Mouse (Mus musculus): ENCODE measurements at regions not wholly inside any gene's neighbourhood (a gene's known extent, or its start where the extent isn't known, plus 50 kb on each side); places are given as distances from the start of the nearest gene placed in this dataset.

DNA sequence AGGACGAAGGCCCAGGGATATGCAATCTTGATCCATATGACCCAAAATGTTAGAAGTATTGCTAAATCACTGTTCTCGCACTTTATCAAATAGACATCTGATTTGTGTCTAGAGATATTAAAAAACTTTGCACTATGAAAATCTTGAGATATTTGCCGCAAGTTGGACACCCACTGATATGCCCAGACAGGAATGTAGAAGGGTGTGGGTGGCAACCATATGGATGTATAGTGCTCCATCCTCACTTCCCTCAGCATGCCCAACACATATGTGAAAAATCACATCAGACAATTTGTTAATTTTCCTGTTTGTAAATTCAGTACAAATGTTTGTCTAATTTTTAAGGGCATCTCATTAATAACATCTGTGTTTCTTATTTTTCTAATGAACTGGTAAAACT lies 874.1 kb upstream of the Sel1l start:
- H3K4me3 ChIP-seq, result no peak overlapping the region
- H3K27me3 ChIP-seq, result no peaks in the 10 kb centered on the region
- no peak overlapping the region for H3K9ac ChIP-seq
- no peaks in the 10 kb centered on the region for H3K9me3 ChIP-seq
- no peaks in the 10 kb centered on the region for H3K36me3 ChIP-seq
- no peak overlapping the region for H3K4me2 ChIP-seq
- WGBS, result 78% methylated on average over 3 of the region's 3 CpGs
- H3K27ac ChIP-seq, result no peak overlapping the region
- no peak for ATAC-seq (ENCODE audit: borderline replicate concordance, extremely low read depth, low FRiP score, low TSS enrichment)
- no peaks in the 10 kb centered on the region for H3K4me1 ChIP-seq

DNA sequence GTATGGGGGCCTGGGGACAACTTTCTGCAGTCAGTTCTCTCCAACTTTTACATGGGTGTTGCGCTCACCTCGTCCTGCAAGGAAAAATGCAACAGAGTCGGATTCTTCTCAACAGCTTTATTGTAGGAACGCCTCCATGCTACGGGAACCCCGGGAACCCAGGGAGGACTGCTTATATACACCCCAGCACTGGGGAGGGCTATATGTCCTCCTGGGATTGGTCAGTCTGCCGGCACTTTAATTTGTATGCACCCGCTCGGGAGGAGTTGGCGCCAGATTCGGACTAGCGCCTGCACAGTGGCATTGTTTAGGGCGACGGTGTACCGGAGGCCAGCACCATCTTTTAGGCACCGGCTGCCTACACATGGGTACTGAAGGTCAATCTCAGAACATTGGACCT lies 864.5 kb upstream of the Sel1l start:
- Histone ChIP-seq H3K9ac (no peak overlapping the region), H3K36me3 (no peaks in the 10 kb centered on the region), H3K9me3 (no peaks in the 10 kb centered on the region), H3K27me3 (no peaks in the 10 kb centered on the region), H3K27ac (no peak overlapping the region), H3K4me2 (no peak overlapping the region), H3K4me3 (no peak overlapping the region), H3K4me1 (no peaks in the 10 kb centered on the region)
- 94% methylated on average over 16 of the region's 16 CpGs for WGBS
- ATAC-seq (ENCODE audit: borderline replicate concordance, extremely low read depth, low FRiP score, low TSS enrichment), result no peak

DNA sequence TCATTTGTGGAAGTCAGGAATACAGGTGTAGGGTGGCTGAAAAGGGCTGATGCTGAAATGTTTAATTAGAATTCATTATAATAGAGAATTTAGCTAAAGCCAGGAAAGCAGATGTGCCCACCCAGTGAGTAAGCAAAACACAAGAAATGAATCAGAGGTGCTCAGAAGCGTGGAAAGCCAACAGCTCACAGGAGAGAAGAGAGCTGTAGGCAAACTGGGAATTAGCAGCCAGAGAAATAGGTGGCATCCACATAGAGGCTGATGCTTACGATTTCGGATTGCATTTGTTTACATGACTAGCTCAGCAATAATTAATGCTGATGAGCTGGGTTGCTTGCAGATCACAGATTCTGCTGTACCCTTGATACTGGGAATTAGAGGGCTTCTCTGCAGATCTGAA lies 859.5 kb upstream of the Sel1l start:
- Histone ChIP-seq H3K4me1 (no peaks in the 10 kb centered on the region), H3K9ac (no peak overlapping the region), H3K9me3 (no peaks in the 10 kb centered on the region), H3K4me2 (no peak overlapping the region), H3K27me3 (no peaks in the 10 kb centered on the region), H3K36me3 (no peaks in the 10 kb centered on the region), H3K4me3 (no peak overlapping the region), H3K27ac (no peak overlapping the region)
- WGBS, result 51% methylated on average over 3 of the region's 3 CpGs
- no peak for ATAC-seq (ENCODE audit: borderline replicate concordance, extremely low read depth, low FRiP score, low TSS enrichment)

DNA sequence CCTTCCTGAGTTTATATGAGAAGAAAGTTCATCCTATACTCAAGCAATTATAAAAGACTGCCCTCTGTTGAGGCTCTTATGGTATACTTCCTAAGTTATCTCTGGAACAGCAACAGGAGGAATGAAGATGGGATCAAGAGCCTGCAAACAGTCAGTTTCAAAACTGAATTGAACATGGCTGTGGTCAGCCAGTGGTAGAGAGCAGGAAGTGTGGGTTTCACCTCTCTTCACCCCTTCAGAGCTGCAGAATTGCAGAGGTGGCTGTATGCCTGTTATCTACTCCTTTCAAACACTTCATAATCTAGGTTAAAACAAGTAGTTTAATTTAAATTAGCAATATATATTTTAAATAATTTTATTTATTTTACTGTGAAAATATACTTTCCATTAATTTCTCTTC lies 854.8 kb upstream of the Sel1l start:
- H3K4me2 ChIP-seq, result no peak overlapping the region
- no peaks in the 10 kb centered on the region for H3K4me1 ChIP-seq
- no peak overlapping the region for H3K9ac ChIP-seq
- no peak overlapping the region for H3K4me3 ChIP-seq
- no peaks in the 10 kb centered on the region for H3K9me3 ChIP-seq
- ATAC-seq (ENCODE audit: borderline replicate concordance, extremely low read depth, low FRiP score, low TSS enrichment), result no peak
- H3K27me3 ChIP-seq, result no peaks in the 10 kb centered on the region
- no peak overlapping the region for H3K27ac ChIP-seq
- H3K36me3 ChIP-seq, result no peaks in the 10 kb centered on the region

DNA sequence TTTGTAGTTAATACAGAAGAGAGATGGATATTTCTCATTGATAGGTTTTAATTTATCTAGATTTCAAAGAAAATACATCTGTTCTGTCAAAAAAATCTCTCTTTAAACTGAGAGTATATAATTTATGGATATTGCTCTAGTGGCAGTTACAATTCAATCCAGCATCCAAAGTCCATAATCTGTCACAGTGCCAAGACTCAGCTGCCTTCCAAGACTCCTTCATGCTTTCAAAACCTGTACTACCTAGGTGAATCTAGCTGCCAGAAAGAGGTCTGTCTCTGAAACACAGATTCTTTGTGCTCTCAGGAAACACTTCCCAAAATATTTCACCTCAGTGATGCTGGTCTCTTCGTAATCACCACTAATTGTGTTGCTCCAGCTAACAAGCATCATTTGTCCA lies 844.0 kb upstream of the Sel1l start:
- no peak overlapping the region for H3K27ac ChIP-seq
- H3K4me3 ChIP-seq, result no peak overlapping the region
- no peaks in the 10 kb centered on the region for H3K9me3 ChIP-seq
- H3K27me3 ChIP-seq, result no peaks in the 10 kb centered on the region
- H3K4me1 ChIP-seq, result no peaks in the 10 kb centered on the region
- no peak overlapping the region for H3K9ac ChIP-seq
- no peaks in the 10 kb centered on the region for H3K36me3 ChIP-seq
- ATAC-seq (ENCODE audit: borderline replicate concordance, extremely low read depth, low FRiP score, low TSS enrichment), result no peak
- no peak overlapping the region for H3K4me2 ChIP-seq
- WGBS, result 55% methylated on average over 1 of the region's 1 CpGs

DNA sequence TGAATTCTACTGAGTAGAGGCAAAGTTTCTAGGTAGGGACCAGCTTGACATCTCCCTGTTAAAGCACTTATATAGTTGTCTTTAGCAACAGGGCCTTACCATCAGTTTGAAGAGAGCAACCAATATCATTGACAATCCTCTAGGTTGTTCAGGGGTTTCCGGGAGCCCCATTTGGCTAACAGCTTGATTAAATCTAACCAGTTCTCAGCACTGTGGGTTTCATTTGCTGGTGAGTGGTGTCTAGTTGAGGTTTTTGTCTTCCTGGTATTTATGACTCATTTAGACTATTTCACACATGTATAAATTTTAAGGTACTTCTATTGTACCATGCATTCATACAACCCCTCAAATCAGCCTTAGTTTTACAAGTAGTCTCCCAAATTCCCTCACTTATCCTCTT lies 823.4 kb upstream of the Sel1l start:
- no peak overlapping the region for H3K4me3 ChIP-seq
- no peak overlapping the region for H3K27ac ChIP-seq
- H3K4me1 ChIP-seq, result no peaks in the 10 kb centered on the region
- ATAC-seq (ENCODE audit: borderline replicate concordance, extremely low read depth, low FRiP score, low TSS enrichment), result no peak
- H3K9me3 ChIP-seq, result no peaks in the 10 kb centered on the region
- WGBS, result 71% methylated on average over 1 of the region's 1 CpGs
- H3K9ac ChIP-seq, result no peak overlapping the region
- H3K27me3 ChIP-seq, result no peaks in the 10 kb centered on the region
- no peaks in the 10 kb centered on the region for H3K36me3 ChIP-seq
- no peak overlapping the region for H3K4me2 ChIP-seq

DNA sequence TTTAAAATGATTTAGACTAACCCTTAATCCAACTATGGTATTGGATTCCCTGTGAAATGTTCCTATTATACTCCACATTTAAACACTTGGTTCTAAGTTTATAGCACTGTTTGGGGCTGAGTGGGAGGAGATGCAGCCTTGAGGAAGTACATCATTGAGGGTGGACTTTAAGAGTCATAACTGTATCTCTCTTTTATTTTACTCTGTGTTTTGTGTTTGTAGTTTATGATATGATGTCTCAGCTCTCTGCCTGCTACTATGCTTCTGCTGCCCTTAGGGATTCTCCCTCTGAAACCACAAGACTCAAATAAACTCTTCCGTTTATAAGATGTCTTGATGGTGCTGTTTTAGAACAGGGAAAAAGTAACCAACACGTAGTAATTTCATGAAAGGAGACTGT lies 797.7 kb upstream of the Sel1l start:
- Histone ChIP-seq H3K9ac (no peak overlapping the region), H3K4me2 (no peak overlapping the region), H3K4me3 (no peak overlapping the region), H3K9me3 (no peaks in the 10 kb centered on the region), H3K27ac (no peak overlapping the region), H3K4me1 (no peaks in the 10 kb centered on the region), H3K36me3 (no peaks in the 10 kb centered on the region), H3K27me3 (no peaks in the 10 kb centered on the region)
- ATAC-seq (ENCODE audit: borderline replicate concordance, extremely low read depth, low FRiP score, low TSS enrichment), result no peak
- WGBS, result 72% methylated on average over 2 of the region's 2 CpGs

DNA sequence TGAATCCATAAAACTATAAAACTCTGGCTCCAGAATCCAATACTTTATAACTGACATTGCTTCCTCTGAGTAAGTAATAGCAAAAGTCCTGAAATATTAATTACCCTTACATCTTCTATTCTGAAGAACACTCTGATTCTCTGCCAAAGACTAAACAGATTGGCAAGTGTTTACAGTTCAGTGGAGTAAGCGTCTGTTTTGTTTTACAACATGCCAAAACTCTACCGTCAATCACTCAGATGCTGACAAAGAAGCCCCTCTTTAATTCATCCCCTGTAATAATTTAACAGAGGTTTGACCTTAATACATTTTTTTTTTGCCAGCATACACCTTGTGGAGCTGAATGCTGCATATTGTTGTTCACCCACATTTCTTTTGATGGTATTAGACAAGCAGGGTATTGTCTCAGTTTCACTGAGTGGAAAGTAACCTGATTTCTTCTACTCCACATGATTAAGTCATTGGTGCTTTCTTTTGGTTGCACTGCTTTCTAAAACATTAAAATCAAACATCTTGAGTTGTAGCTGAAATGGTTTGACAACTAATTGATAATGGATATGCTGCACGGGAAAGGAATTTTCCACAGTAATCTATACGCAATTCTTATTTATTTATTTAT lies 796.2 kb upstream of the Sel1l start:
- no peak overlapping the region for H3K27ac ChIP-seq
- WGBS, result 57% methylated on average over 4 of the region's 4 CpGs
- no peaks in the 10 kb centered on the region for H3K4me1 ChIP-seq
- H3K27me3 ChIP-seq, result no peaks in the 10 kb centered on the region
- H3K4me3 ChIP-seq, result no peak overlapping the region
- H3K36me3 ChIP-seq, result no peaks in the 10 kb centered on the region
- no peaks in the 10 kb centered on the region for H3K9me3 ChIP-seq
- no peak overlapping the region for H3K4me2 ChIP-seq
- H3K9ac ChIP-seq, result no peak overlapping the region
- ATAC-seq (ENCODE audit: borderline replicate concordance, extremely low read depth, low FRiP score, low TSS enrichment), result no peak

DNA sequence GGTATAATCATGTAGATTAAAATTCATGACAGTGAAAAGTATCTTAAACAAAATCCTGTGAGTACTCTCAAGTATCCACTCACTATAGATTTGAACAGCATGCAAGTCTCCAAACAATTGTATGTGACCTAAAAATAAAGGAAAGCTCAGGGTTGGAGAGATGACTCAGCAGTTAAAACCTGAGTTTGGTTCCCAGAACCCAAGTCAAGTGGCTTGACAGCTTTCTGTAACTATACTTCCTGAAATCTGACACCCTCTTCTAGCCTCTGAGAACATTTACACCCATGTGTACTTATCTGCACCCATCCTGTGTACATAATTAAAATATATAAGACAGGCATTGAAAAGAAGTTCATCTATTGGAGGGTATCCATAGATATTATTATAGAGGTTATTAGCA lies 770.2 kb upstream of the Sel1l start:
- Histone ChIP-seq H3K27ac (no peak overlapping the region), H3K27me3 (no peaks in the 10 kb centered on the region), H3K36me3 (no peaks in the 10 kb centered on the region), H3K4me3 (no peak overlapping the region), H3K4me1 (no peaks in the 10 kb centered on the region), H3K4me2 (no peak overlapping the region), H3K9ac (no peak overlapping the region), H3K9me3 (no peaks in the 10 kb centered on the region)
- ATAC-seq (ENCODE audit: borderline replicate concordance, extremely low read depth, low FRiP score, low TSS enrichment), result 0 out of 2 replicates have a peak, but pooled peaks have one; percentile 31

DNA sequence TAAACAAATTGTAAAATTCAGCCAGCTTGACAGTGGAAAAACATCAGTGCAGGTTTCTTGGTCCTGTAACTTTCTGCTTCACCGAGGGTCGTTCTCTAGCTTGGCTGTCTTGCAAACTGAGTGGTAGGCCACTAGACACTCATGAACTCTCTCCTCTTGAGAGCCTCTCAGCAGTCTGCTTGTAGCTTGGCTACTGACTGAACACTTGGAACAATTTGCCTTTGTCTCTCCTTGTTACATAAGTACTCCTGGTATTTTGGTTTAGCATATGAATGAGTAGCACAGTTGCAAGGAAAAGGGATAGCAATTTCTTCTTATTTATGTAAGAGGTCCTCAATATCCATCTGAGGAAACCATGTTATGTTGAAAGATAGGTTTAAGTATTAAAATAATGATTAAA lies 769.6 kb upstream of the Sel1l start:
- Histone ChIP-seq H3K9ac (no peak overlapping the region), H3K27ac (peak overlapping the region; percentile 14; the same call in 1 of the 2 replicates), H3K27me3 (no peaks in the 10 kb centered on the region), H3K36me3 (no peaks in the 10 kb centered on the region), H3K4me3 (no peak overlapping the region), H3K9me3 (no peaks in the 10 kb centered on the region), H3K4me2 (no peak overlapping the region), H3K4me1 (no peaks in the 10 kb centered on the region)
- WGBS, result 18% methylated on average over 2 of the region's 2 CpGs
- peak; percentile 62; the same call in 1 of the 2 replicates for ATAC-seq (ENCODE audit: borderline replicate concordance, extremely low read depth, low FRiP score, low TSS enrichment)

DNA sequence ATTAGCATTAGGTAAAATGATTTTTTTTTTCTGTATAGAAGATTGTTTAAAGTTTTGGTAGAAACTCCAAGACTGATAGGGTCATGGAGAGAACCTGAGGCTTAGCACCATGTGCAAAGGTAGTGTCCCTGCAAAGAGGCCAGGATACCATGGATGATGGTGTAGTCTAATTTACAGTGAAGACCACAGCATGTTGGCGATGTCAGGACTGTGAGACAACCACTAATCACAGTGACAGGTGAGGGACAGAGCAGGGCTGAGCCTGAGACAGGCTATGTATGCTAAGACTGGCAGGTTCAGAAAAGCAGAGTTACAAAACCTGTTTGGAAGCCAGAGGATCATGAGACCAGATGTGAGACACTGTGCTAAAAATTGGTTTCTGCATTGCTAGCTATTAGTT lies 752.7 kb upstream of the Sel1l start:
- WGBS, result 69% methylated on average over 1 of the region's 1 CpGs
- no peak overlapping the region for H3K27ac ChIP-seq
- H3K36me3 ChIP-seq, result no peaks in the 10 kb centered on the region
- H3K9me3 ChIP-seq, result no peaks in the 10 kb centered on the region
- ATAC-seq (ENCODE audit: borderline replicate concordance, extremely low read depth, low FRiP score, low TSS enrichment), result no peak
- H3K4me2 ChIP-seq, result no peak overlapping the region
- H3K9ac ChIP-seq, result no peak overlapping the region
- no peaks in the 10 kb centered on the region for H3K4me1 ChIP-seq
- H3K27me3 ChIP-seq, result no peaks in the 10 kb centered on the region
- no peak overlapping the region for H3K4me3 ChIP-seq

DNA sequence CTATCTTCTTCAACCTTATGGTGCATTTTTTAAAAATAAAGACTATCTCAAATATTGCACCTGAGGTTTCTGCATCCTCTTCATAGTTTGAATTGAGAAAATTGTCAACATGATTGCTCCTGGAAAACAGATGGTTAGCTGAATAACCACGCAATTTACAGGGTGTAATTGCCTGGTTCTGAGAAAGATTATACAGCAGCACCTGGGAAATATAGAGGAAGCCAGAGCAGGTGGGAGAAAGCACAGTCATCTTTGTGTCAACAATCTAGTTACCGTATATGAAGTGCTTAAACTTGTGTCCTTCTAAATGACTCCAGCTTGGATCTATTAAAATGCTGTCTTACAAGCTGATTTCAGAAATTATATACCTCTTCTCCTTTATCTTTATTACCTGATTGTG lies 740.8 kb upstream of the Sel1l start:
- Histone ChIP-seq H3K9me3 (no peaks in the 10 kb centered on the region), H3K36me3 (no peaks in the 10 kb centered on the region), H3K27me3 (no peaks in the 10 kb centered on the region), H3K9ac (no peak overlapping the region), H3K4me1 (no peaks in the 10 kb centered on the region), H3K4me2 (no peak overlapping the region), H3K4me3 (no peak overlapping the region), H3K27ac (no peak overlapping the region)
- WGBS, result 66% methylated on average over 2 of the region's 2 CpGs
- no peak for ATAC-seq (ENCODE audit: borderline replicate concordance, extremely low read depth, low FRiP score, low TSS enrichment)

DNA sequence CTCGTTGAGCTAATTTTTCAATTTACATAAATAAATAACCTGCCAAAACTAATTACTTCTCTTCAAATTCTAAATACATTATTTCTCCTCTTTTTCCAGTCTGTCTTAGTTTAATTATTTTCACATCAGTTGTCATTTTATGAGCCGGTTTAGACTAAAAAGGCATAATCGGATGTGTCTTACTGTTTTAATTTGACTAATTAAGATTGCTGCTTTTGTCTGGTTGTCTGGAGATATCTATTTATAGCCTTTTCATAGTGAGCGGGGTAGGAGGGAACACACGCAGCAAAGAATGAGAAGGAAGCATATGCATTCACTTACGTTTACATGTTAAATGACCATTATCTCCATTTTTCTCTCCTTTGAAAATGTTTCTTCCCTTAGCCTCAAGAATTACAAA lies 740.3 kb upstream of the Sel1l start:
- ATAC-seq (ENCODE audit: borderline replicate concordance, extremely low read depth, low FRiP score, low TSS enrichment), result no peak
- no peaks in the 10 kb centered on the region for H3K4me1 ChIP-seq
- H3K9ac ChIP-seq, result no peak overlapping the region
- no peak overlapping the region for H3K27ac ChIP-seq
- WGBS, result 66% methylated on average over 6 of the region's 6 CpGs
- H3K4me3 ChIP-seq, result no peak overlapping the region
- H3K9me3 ChIP-seq, result no peaks in the 10 kb centered on the region
- H3K27me3 ChIP-seq, result no peaks in the 10 kb centered on the region
- no peak overlapping the region for H3K4me2 ChIP-seq
- no peaks in the 10 kb centered on the region for H3K36me3 ChIP-seq
